Comparison of ENCODE assay signal across 8 mouse cellular contexts in genomic region chr3:89481488-89481887, GRCm38 (mm10). TPM values are rescaled to one million over a fixed set of nuclear protein-coding genes. Genes with fewer than 3 reads are reported as not detected.
DNase-seq lines count a peak whose midpoint lies in the region; ATAC-seq and TF ChIP-seq lines count a peak whose summit lies in the region.
"Had no signal": no experiment of that assay in that cellular context is flagged by ENCODE, and none has a peak within 500 bp of the region (broad histone marks: within the 10 kb centered on the region; RNA-seq: fewer than 3 reads in every experiment).

No protein-coding gene starts in this region.

- H3K27ac ChIP-seq in liver, embryonic 11.5 days (ENCODE audit: low read depth, low read length): no peak overlapping the region
- H3K27ac ChIP-seq in stomach, postnatal 0 days (replicated peaks): no peak overlapping the region; the same call in 1 of the 2 replicates

- H3K4me3 ChIP-seq in liver, embryonic 11.5 days (ENCODE audit: low read depth, low read length): no peak overlapping the region
- H3K4me3 ChIP-seq in stomach, postnatal 0 days (ENCODE audit: low read depth, low read length): no peak overlapping the region
- H3K4me3 ChIP-seq: erythroblast, embryonic 14.5 days had no signal

- 45% methylated on average over 2 of the region's 2 CpGs for WGBS in liver, embryonic 11.5 days
- WGBS in stomach, postnatal 0 days: 42% methylated on average over 2 of the region's 2 CpGs

- TF ChIP-seq CTCF in stomach, postnatal 0 days (IDR thresholded peaks at IDR 0.05; ENCODE audit: low read depth): peak; percentile 82

- ATAC-seq in liver, embryonic 11.5 days (replicated peaks; ENCODE audit: low FRiP score): no peak
- ATAC-seq in erythroid progenitor cell, adult 5-6 weeks (replicated peaks; ENCODE audit: low FRiP score, poor library complexity, severe bottlenecking): 0 out of 2 replicates have a peak, but pooled peaks have one; percentile 47
- no peak for ATAC-seq in stomach, postnatal 0 days (ENCODE audit: low FRiP score, low TSS enrichment)

- no peaks in the 10 kb centered on the region for H3K27me3 ChIP-seq in liver, embryonic 11.5 days (replicated peaks; ENCODE audit: control insufficient read depth, insufficient read depth, low read length)
- no peaks in the 10 kb centered on the region for H3K27me3 ChIP-seq in stomach, postnatal 0 days (ENCODE audit: control insufficient read depth, insufficient read depth, low read length)

- peak; percentile 31 for DNase-seq in liver
- DNase-seq in liver, embryonic 11.5 days (ENCODE audit: low spot score): no peak
- peak; percentile 74 for DNase-seq in MEL-GATA-1-ER (ENCODE audit: extremely low read depth, low read depth)
- peak; percentile 57 for DNase-seq in stomach, postnatal 0 days (ENCODE audit: low spot score)
- no peak for DNase-seq in urinary bladder, postnatal 14 days (ENCODE audit: low spot score)
- DNase-seq in gastrocnemius, postnatal 36 days: no peak

- H3K9me3 ChIP-seq in liver, embryonic 11.5 days (ENCODE audit: control insufficient read depth, low read length): no peaks in the 10 kb centered on the region
- H3K9me3 ChIP-seq in stomach, postnatal 0 days (ENCODE audit: control insufficient read depth, low read length): no peaks in the 10 kb centered on the region

- H3K9ac ChIP-seq in liver, embryonic 11.5 days (ENCODE audit: low read depth, low read length): no peak overlapping the region
- H3K9ac ChIP-seq in stomach, postnatal 0 days (ENCODE audit: low read length): no peak overlapping the region

- no peaks in the 10 kb centered on the region for H3K36me3 ChIP-seq in liver, embryonic 11.5 days (ENCODE audit: control insufficient read depth, insufficient read depth, low read length)
- H3K36me3 ChIP-seq in stomach, postnatal 0 days (ENCODE audit: control insufficient read depth, insufficient read depth, low read length): no peaks in the 10 kb centered on the region

- TF ChIP-seq EP300 in stomach, postnatal 0 days (optimal IDR thresholded peaks at IDR 0.05): no peak

- no peak overlapping the region for H3K4me2 ChIP-seq in liver, embryonic 11.5 days
- no peak overlapping the region for H3K4me2 ChIP-seq in stomach, postnatal 0 days (replicated peaks; ENCODE audit: low read depth)

- intact Hi-C loops in gastrocnemius, postnatal 36 days (cut with DNase I): no loop called here

- H3K4me1 ChIP-seq in liver, embryonic 11.5 days (replicated peaks; ENCODE audit: control insufficient read depth, insufficient read depth, low read length): no peaks in the 10 kb centered on the region
- H3K4me1 ChIP-seq in stomach, postnatal 0 days (replicated peaks; ENCODE audit: control insufficient read depth, insufficient read depth): no peaks in the 10 kb centered on the region

RNA-seq across cellular contexts. Expression of gene Pmvk, which starts 27.1 kb away (rescaled TPM):
- polyA plus RNA-seq in liver, embryonic 11.5 days (2014; fragmentation: Nextera tagmentation; extraction: Ambion mirVana): 58.0 and 58.3 TPM in 2 replicates
- 14.1 and 16.3 TPM in 2 replicates for total RNA-seq in erythroid progenitor cell, adult 5-6 weeks (2015; ENCODE audit: low replicate concordance)
- total RNA-seq in erythroid progenitor cell, adult 5-6 weeks (2017; ENCODE audit: low replicate concordance): 8.9 and 13.0 TPM in 2 replicates
- 49.7 and 55.0 TPM in 2 replicates for polyA plus RNA-seq in stomach, postnatal 0 days (2015; fragmentation: Nextera tagmentation; extraction: Ambion mirVana)
- 1 to 10 TPM; 6.3 to 6.6 TPM for total RNA-seq in gastrocnemius, postnatal 36 days (2021)

RNA-seq across cellular contexts. Expression of gene Kcnn3, which starts 38.5 kb away (rescaled TPM):
- 0.19 and 0.45 TPM in 2 replicates for polyA plus RNA-seq in liver, embryonic 11.5 days (2014; fragmentation: Nextera tagmentation; extraction: Ambion mirVana)
- total RNA-seq in erythroid progenitor cell, adult 5-6 weeks (2015; ENCODE audit: low replicate concordance): not detected in 2 replicates
- not detected in 2 replicates for total RNA-seq in erythroid progenitor cell, adult 5-6 weeks (2017; ENCODE audit: low replicate concordance)
- 4.5 and 5.3 TPM in 2 replicates for polyA plus RNA-seq in stomach, postnatal 0 days (2015; fragmentation: Nextera tagmentation; extraction: Ambion mirVana)
- total RNA-seq in gastrocnemius, postnatal 36 days (2021): 1 to 10 TPM; 1.6 to 2.0 TPM

RNA-seq across cellular contexts. Expression of gene Pbxip1, which starts 45.0 kb away (rescaled TPM):
- 8.3 and 8.7 TPM in 2 replicates for polyA plus RNA-seq in liver, embryonic 11.5 days (2014; fragmentation: Nextera tagmentation; extraction: Ambion mirVana)
- 1.8 and 2.1 TPM in 2 replicates for total RNA-seq in erythroid progenitor cell, adult 5-6 weeks (2015; ENCODE audit: low replicate concordance)
- 2.7 and 4.1 TPM in 2 replicates for total RNA-seq in erythroid progenitor cell, adult 5-6 weeks (2017; ENCODE audit: low replicate concordance)
- polyA plus RNA-seq in stomach, postnatal 0 days (2015; fragmentation: Nextera tagmentation; extraction: Ambion mirVana): 48.4 and 48.6 TPM in 2 replicates
- 100 to 1,000 TPM; 190 to 193 TPM for total RNA-seq in gastrocnemius, postnatal 36 days (2021)

RNA-seq across cellular contexts. Expression of gene Pygo2, which starts 51.5 kb away (rescaled TPM):
- polyA plus RNA-seq in liver, embryonic 11.5 days (2014; fragmentation: Nextera tagmentation; extraction: Ambion mirVana): 35.5 and 37.7 TPM in 2 replicates
- total RNA-seq in erythroid progenitor cell, adult 5-6 weeks (2015; ENCODE audit: low replicate concordance): 10.9 and 19.1 TPM in 2 replicates
- 7.1 and 12.1 TPM in 2 replicates for total RNA-seq in erythroid progenitor cell, adult 5-6 weeks (2017; ENCODE audit: low replicate concordance)
- polyA plus RNA-seq in stomach, postnatal 0 days (2015; fragmentation: Nextera tagmentation; extraction: Ambion mirVana): 18.0 and 21.3 TPM in 2 replicates
- 10 to 100 TPM in 1 of 2 experiments, 1 to 10 TPM in 1; 8.4 to 11.2 TPM for total RNA-seq in gastrocnemius, postnatal 36 days (2021)

Comparison
In these comparisons a context has a peak if more than half of its experiments do, and no peak if none do; other contexts are left out.
1. DNase-seq: peak in liver (single experiment), MEL-GATA-1-ER (single experiment) and stomach, postnatal 0 days (single experiment); none in liver, embryonic 11.5 days (single experiment), urinary bladder, postnatal 14 days (single experiment) and gastrocnemius, postnatal 36 days (0 of 2).
2. RNA of gene Pbxip1, which starts 45.0 kb away (total RNA-seq): 190 to 193 TPM in gastrocnemius, postnatal 36 days; 1.8 to 4.1 TPM in erythroid progenitor cell, adult 5-6 weeks; every median in the first group is over 10 times any median in the second.